Mouse (Mus musculus) megakaryocyte, embryonic 14.5 days (primary cell): ENCODE data around the gene Mllt10.

Source experiments
- FLI1 ChIP-seq: IDR thresholded peaks from 2 replicates; pipeline ENCODE4 v1.6.1; 2012; ENCODE audit warnings: low read length, inconsistent platforms, mixed read lengths
- GATA1 ChIP-seq: IDR thresholded peaks from 3 replicates; pipeline ENCODE4 v1.6.1; 2012; ENCODE audit warnings: mixed read lengths, low read length, inconsistent platforms, borderline replicate concordance

DNA sequence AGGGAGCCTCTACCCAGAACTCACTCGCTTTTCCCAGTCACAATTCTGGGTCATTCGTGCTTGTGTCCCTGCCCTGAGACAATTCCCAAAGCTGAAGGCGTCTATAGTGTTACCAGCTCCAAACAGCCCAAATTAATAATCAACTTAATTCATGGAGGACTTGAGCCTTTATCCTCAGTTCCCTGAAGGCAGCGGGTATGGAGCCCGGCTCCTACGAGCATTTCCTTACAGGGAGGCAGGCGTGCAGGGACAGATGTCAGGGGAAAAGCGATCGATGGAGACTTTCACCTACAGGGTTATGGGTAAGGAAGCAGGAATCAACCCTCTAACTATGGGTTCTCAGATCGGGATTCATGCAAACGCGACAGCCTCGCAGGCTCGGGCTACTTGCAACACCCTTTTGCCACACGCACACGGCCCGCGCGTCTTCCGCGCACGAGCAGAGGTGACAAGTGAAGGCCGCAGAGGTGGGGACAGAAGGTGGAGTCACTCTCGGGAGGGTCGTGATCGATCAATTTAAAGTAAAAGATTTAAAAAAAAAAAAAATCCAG lies 23.7 kb upstream of the Mllt10 start:
- TF ChIP-seq GATA1 (no peak), FLI1 (no peak)
